Mouse (Mus musculus) forebrain, embryonic 14.5 days (tissue): Measurements from ENCODE around the gene Cog7. TPM values are rescaled to one million over a fixed set of nuclear protein-coding genes. Genes with fewer than 3 reads are reported as not detected.

Experiments used
- ATAC-seq: fragments of 200-750 bp; cut with Nextera tagmentation; 2 replicates; pipeline ENCODE4 v1.8.0; 2017; ENCODE audit warnings: mild to moderate bottlenecking, moderate library complexity
- DNase-seq: peaks from one replicate; pipeline ENCODE4 v3.0.0-alpha.2; 2015; ENCODE audit warnings: low spot score
- H3K27ac ChIP-seq: fragments of 300-500 bp; sonication (generic); 2 replicates; pipeline ENCODE4 v1.5.1; 2014; ENCODE audit warnings: low read depth, mild to moderate bottlenecking, control low read depth, low read length, moderate library complexity
- H3K27me3 ChIP-seq: fragments of 300-500 bp; sonication (generic); replicated peaks from 2 replicates; pipeline ENCODE4 v1.6.1; 2014; ENCODE audit warnings: low read length, control low read depth, mixed read lengths; ENCODE audit not compliant: control insufficient read depth, insufficient read depth
- H3K36me3 ChIP-seq: fragments of 300-500 bp; sonication (generic); 2 replicates; pipeline ENCODE4 v1.6.1; 2014; ENCODE audit warnings: low read length, control low read depth; ENCODE audit not compliant: control insufficient read depth, insufficient read depth
- H3K4me1 ChIP-seq: fragments of 300-500 bp; sonication (generic); 2 replicates; pipeline ENCODE4 v1.6.1; 2014; ENCODE audit warnings: antibody characterized with exemption, low read length, control low read depth; ENCODE audit not compliant: control insufficient read depth, insufficient read depth
- H3K4me2 ChIP-seq: fragments of 300-500 bp; sonication (generic); 2 replicates; pipeline ENCODE4 v1.6.1; 2014; ENCODE audit warnings: mild to moderate bottlenecking, control low read depth, low read length
- H3K4me3 ChIP-seq: fragments of 300-500 bp; sonication (generic); 2 replicates; pipeline ENCODE4 v1.5.1; 2014; ENCODE audit warnings: low read depth, low read length, control low read depth
- H3K9ac ChIP-seq: fragments of 300-500 bp; sonication (generic); 2 replicates; pipeline ENCODE4 v1.6.1; 2014; ENCODE audit warnings: mild to moderate bottlenecking, low read length, control low read depth, moderate library complexity
- H3K9me3 ChIP-seq: fragments of 300-500 bp; sonication (generic); replicated peaks from 2 replicates; pipeline ENCODE4 v1.6.1; 2016; ENCODE audit warnings: low read length, control low read depth, mixed read lengths; ENCODE audit not compliant: control insufficient read depth
- WGBS: fragments of 180-500 bp; shearing (Covaris S2); extraction: QIAGEN DNeasy Blood & Tissue Kit; methylation state at CpG from one replicate; pipeline ENCODE4 v1.1.7; 2014; 5-methylcytosine and 5-hydroxymethylcytosine counted together
- polyA plus RNA-seq: library from polyadenylated mRNA; unstranded; fragments of >200 nt; fragmentation: Nextera tagmentation; extraction: Ambion mirVana; gene quantifications from 2 replicates; pipeline ENCODE4 v1.2.1, GENCODE M21; 2014

The Cog7 gene
- polyA plus RNA-seq, 1 experiment from 2014 or later, result 7.8 TPM

DNA sequence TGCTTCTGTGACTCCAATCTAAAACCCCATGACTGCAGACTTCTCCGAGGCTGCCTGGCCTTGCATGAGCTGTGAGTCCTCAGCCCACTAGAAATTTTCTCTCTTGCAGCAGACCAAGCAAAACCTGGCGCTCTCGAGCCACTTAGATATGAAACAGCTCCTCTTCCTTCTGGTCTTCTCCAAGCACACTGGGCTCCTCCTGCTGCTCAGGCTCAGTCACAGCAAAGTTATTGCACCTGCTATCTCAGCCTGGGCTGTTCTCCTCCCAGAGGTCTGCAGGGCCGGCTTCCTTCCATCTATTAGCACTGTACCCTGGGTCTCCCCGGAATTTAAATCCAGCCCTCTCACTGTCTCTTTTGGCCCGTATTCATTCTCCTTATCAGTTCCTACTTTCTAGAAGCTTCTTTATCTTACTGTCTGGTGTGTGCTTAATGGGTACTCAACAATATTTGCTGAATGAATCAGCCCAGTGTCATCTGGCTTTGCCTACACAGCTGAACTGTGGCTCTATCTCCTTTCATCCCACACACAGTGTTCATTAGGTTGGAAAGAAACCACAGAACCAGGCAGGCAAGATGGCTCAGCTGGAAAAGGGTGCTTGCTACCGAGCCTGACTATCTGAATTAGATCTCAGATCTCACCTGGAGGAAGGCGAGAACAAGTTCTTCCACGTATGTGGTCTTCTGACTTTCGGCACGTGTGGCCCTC lies 124.2 kb downstream of the Cog7 start:
- Histone ChIP-seq H3K27ac (no peak overlapping the region), H3K9me3 (no peaks in the 10 kb centered on the region), H3K4me3 (no peak overlapping the region), H3K9ac (no peak overlapping the region), H3K27me3 (no peaks in the 10 kb centered on the region), H3K36me3 (no peaks in the 10 kb centered on the region), H3K4me1 (no peaks in the 10 kb centered on the region), H3K4me2 (no peak overlapping the region)
- ATAC-seq (no peak), DNase-seq (no peak)
- 95% methylated on average over 11 of the region's 11 CpGs for WGBS

DNA sequence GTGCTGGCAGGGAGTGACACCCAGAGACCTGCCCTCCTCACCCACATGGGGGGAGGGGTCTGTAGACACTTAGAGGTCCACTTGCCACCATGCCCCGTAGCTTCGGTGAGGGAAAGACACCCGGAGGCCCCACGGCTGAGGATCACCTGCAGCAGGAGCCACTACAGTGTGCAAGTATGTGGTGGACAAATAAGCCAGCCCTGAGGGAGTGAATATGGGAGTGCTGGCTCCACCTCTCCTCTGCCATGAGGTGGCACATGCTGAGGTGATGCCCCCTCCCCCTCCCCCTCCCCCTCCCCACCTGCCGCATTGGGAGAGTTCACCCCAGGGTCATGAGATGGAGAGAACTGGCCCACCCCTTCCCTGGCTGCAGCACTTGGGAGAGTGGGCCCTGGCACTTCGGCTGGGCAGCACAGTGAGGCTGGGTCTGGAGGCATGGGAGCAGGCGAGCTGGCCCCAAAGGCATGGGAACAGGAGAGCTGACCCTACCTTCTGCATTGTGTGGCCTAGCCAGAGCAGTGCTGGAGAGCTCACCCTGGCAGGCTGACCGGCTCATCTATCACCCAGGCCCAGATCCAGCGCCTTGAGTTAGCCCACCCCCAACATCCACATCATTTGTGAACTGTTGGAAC lies 132.9 kb downstream of the Cog7 start:
- H3K4me3 ChIP-seq, result no peak overlapping the region
- DNase-seq (no peak), ATAC-seq (no peak)
- no peak overlapping the region for H3K9ac ChIP-seq
- no peaks in the 10 kb centered on the region for H3K9me3 ChIP-seq
- no peaks in the 10 kb centered on the region for H3K36me3 ChIP-seq
- H3K4me2 ChIP-seq, result no peak overlapping the region
- no peaks in the 10 kb centered on the region for H3K4me1 ChIP-seq
- no peak overlapping the region for H3K27ac ChIP-seq
- H3K27me3 ChIP-seq, result no peaks in the 10 kb centered on the region
- 90% methylated on average over 8 of the region's 9 CpGs for WGBS

DNA sequence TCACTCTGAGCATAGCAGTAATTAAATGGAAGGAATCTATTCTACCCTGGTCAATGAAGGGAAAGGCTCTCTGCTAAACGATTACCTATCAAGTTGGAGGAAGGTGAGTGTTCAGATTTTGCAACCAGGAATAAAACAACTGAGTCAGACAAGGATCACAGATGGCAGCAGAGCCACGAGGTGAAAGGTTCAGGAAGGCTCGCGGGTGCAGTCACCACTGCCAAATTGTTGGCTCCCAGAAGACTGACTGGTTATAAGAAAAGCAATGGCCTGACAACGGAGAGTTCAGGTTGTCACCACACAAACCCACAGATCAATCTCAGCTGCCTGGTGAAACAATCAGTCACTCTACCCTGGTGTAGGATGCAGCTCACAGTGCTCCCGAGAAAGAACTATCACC lies 135.5 kb downstream of the Cog7 start:
- no peaks in the 10 kb centered on the region for H3K27me3 ChIP-seq
- H3K27ac ChIP-seq, result no peak overlapping the region
- ATAC-seq (no peak), DNase-seq (no peak)
- H3K36me3 ChIP-seq, result no peaks in the 10 kb centered on the region
- H3K9ac ChIP-seq, result no peak overlapping the region
- 75% methylated on average over 6 of the region's 6 CpGs for WGBS
- no peak overlapping the region for H3K4me3 ChIP-seq
- H3K4me1 ChIP-seq, result no peaks in the 10 kb centered on the region
- H3K4me2 ChIP-seq, result no peak overlapping the region
- no peaks in the 10 kb centered on the region for H3K9me3 ChIP-seq

DNA sequence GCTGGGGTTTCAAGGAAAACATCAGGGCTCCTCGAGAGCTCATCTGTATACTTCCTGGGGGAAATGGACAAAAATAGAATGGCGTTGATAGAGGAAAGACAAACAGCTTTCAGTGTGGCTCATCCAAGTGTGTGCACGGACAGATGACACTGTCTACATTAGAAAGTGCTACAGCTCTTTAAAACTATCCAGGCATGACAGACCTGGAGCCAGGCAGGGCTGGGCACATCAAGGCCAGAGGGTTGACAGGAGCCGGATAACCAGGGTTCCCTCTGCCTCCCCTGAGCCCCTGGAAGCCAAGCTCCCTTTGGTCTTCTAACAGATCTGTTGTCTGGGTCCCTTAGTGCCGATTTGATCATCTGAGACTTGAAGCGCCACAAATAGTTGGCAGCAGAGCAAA lies 139.3 kb downstream of the Cog7 start:
- Histone ChIP-seq H3K4me3 (no peak overlapping the region), H3K27me3 (no peaks in the 10 kb centered on the region), H3K9me3 (no peaks in the 10 kb centered on the region), H3K36me3 (no peaks in the 10 kb centered on the region), H3K4me2 (no peak overlapping the region), H3K27ac (no peak overlapping the region), H3K9ac (no peak overlapping the region), H3K4me1 (no peaks in the 10 kb centered on the region)
- DNase-seq, result no peak
- ATAC-seq, result no peak
- WGBS, result 79% methylated on average over 6 of the region's 6 CpGs

DNA sequence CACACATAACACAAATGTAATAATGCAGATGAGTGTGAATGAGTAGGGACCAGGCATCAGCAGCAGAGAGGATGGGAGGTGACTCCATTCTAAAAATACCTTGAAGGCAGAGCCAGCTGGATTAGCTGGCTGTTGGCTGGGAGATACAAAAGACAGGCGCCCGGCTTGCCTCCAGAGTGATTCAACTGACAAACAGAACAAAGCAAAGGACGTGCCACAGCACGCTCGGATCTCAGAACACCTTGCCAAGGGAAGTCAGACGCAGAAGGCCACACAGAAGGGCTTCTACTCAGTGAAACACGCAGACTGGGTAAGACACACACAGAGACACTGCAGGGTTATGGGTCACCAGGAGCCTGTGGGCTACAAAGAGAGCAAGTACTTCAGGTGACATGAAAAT lies 140.7 kb downstream of the Cog7 start:
- Histone ChIP-seq H3K9ac (no peak overlapping the region), H3K4me1 (no peaks in the 10 kb centered on the region), H3K27ac (no peak overlapping the region), H3K9me3 (no peaks in the 10 kb centered on the region), H3K27me3 (no peaks in the 10 kb centered on the region), H3K4me2 (no peak overlapping the region), H3K36me3 (no peaks in the 10 kb centered on the region), H3K4me3 (no peak overlapping the region)
- ATAC-seq (no peak), DNase-seq (no peak)
- WGBS, result 62% methylated on average over 7 of the region's 7 CpGs

DNA sequence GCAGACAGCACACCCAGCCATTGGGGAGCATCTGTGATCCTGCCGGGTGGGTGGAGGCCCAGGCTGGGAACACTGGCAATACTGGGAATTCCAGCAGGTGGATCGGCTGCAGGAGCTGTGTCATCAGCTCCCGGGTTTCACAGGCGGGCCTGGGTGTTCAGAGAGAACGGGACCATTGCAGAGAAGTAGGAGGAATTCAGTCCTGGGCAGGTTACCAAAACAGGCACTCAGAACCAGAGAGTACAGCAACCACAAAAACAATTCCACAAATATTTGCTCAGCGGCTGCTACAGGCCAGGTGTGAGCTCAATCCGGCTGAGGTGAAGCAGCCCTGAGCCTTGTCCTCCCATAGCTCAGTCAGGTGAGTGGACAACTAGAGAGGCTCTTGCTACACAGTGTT lies 144.7 kb downstream of the Cog7 start:
- Histone ChIP-seq H3K4me2 (no peak overlapping the region), H3K36me3 (no peaks in the 10 kb centered on the region), H3K27me3 (no peaks in the 10 kb centered on the region), H3K27ac (no peak overlapping the region), H3K9ac (no peak overlapping the region), H3K9me3 (no peaks in the 10 kb centered on the region), H3K4me3 (no peak overlapping the region), H3K4me1 (no peaks in the 10 kb centered on the region)
- DNase-seq (no peak), ATAC-seq (no peak)
- WGBS, result 96% methylated on average over 7 of the region's 7 CpGs

DNA sequence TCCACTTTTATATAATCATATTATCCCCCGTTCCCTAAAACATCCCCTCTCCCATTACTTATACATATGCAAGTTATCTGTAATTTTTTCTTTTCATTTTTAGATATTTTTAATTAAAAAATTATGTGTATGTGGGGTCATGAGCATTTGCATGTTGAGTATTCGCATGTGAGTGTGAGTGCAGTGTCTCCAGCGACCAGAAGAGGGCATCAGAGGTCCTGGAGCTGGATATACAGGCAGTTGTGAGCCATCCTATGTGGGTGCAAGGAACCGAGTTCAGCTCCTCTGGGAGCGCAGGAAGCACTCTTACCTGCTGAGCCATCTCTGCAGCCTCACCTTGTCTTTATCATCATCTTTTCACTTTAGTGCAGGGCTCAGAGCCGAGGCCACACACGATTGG lies 146.1 kb downstream of the Cog7 start:
- H3K4me3 ChIP-seq, result no peak overlapping the region
- ATAC-seq (no peak), DNase-seq (no peak)
- no peaks in the 10 kb centered on the region for H3K4me1 ChIP-seq
- 86% methylated on average over 7 of the region's 7 CpGs for WGBS
- no peaks in the 10 kb centered on the region for H3K9me3 ChIP-seq
- H3K27me3 ChIP-seq, result no peaks in the 10 kb centered on the region
- no peak overlapping the region for H3K27ac ChIP-seq
- no peak overlapping the region for H3K4me2 ChIP-seq
- H3K9ac ChIP-seq, result no peak overlapping the region
- H3K36me3 ChIP-seq, result no peaks in the 10 kb centered on the region

Other genes starting within 250 kb of the Cog7 start
- not detected in 2 replicates for gene Scnn1g, start 247.2 kb downstream of the Cog7 start, polyA plus RNA-seq
- gene Scnn1b, start 116.7 kb downstream of the Cog7 start, polyA plus RNA-seq, result 0.09 and 0.20 TPM in 2 replicates
- 28.0 and 32.1 TPM in 2 replicates for gene Gga2, start 39.5 kb upstream of the Cog7 start, polyA plus RNA-seq
- gene Ubfd1, start 85.5 kb upstream of the Cog7 start, polyA plus RNA-seq, result 69.9 and 76.5 TPM in 2 replicates
- 11.8 TPM in 2 replicates for gene Ears2, start 85.6 kb upstream of the Cog7 start, polyA plus RNA-seq
- gene Ndufab1, start 120.2 kb upstream of the Cog7 start, polyA plus RNA-seq, result 510 and 563 TPM in 2 replicates
- gene Palb2, start 151.3 kb upstream of the Cog7 start, polyA plus RNA-seq, result 7.2 TPM in 2 replicates
- gene Dctn5, start 151.3 kb upstream of the Cog7 start, polyA plus RNA-seq, result 162 and 166 TPM in 2 replicates
- gene Plk1, start 177.7 kb upstream of the Cog7 start, polyA plus RNA-seq, result 47.7 and 48.4 TPM in 2 replicates
- 0.33 and 0.42 TPM in 2 replicates for gene Ern2, start 204.5 kb upstream of the Cog7 start, polyA plus RNA-seq
- gene Chp2, start 237.8 kb upstream of the Cog7 start, polyA plus RNA-seq, result 0.66 and 0.79 TPM in 2 replicates